Mouse (Mus musculus) E14TG2a.4 (cell line): ENCODE measurements around the gene 4930426L09Rik.

Experiments used
- CTCF ChIP-seq: conservative IDR thresholded peaks from 2 replicates; pipeline ENCODE4 v1.5.1; 2014; ENCODE audit warnings: low read length
- NANOG ChIP-seq: IDR thresholded peaks from 2 replicates; pipeline ENCODE4 v1.6.1; 2014; ENCODE audit warnings: borderline replicate concordance, low read length, mixed read lengths
- POU5F1 ChIP-seq: IDR thresholded peaks from 2 replicates; pipeline ENCODE4 v1.6.1; 2014; ENCODE audit warnings: low read length, borderline replicate concordance

GRCm38 (mm10) chr2:18950758-18951157 lies 47.4 kb upstream of the 4930426L09Rik start:
- TF ChIP-seq CTCF (no peak), NANOG (no peak), POU5F1 (no peak)
